Mouse (Mus musculus): Measurements from ENCODE around the gene Ccdc65. TPM values are rescaled to one million over a fixed set of nuclear protein-coding genes. Genes with fewer than 3 reads are reported as not detected.
A peak's percentile ranks its signal among the peaks of the same experiment; 100 is the strongest.

Gene Ccdc65
- total and polyA plus RNA-seq, 3 experiments: 0.11 to 0.62 (median 0.32) TPM

GRCm38 (mm10) chr15:98692171-98692715, 15.8 kb upstream of the Ccdc65 start:
- DNase-seq: peak; percentile 61

- peak; percentile 33 for DNase-seq
These were observed 12.3 kb upstream of the Ccdc65 start for GRCm38 (mm10) chr15:98695726-98696125.

GRCm38 (mm10) chr15:98696216-98696615, 11.8 kb upstream of the Ccdc65 start:
- no peak for DNase-seq

GRCm38 (mm10) chr15:98699190-98700105, 8.6 kb upstream of the Ccdc65 start:
- peak; percentile 88 for DNase-seq

GRCm38 (mm10) chr15:98704312-98704711, 3.7 kb upstream of the Ccdc65 start:
- DNase-seq: no peak

GRCm38 (mm10) chr15:98710442-98710841, 2.4 kb downstream of the Ccdc65 start:
- peak; percentile 63 for DNase-seq

- DNase-seq: peak; percentile 30
These were observed 6.2 kb downstream of the Ccdc65 start for GRCm38 (mm10) chr15:98714230-98714652.

GRCm38 (mm10) chr15:98717301-98717700, 9.3 kb downstream of the Ccdc65 start:
- DNase-seq: no peak

GRCm38 (mm10) chr15:98722191-98722590, 14.2 kb downstream of the Ccdc65 start:
- DNase-seq: no peak

- DNase-seq: no peak
These were observed 14.8 kb downstream of the Ccdc65 start for GRCm38 (mm10) chr15:98722854-98723253.

- no peak for DNase-seq
These were observed 16.4 kb downstream of the Ccdc65 start for GRCm38 (mm10) chr15:98724441-98724840.

- DNase-seq: no peak
These were observed 18.1 kb downstream of the Ccdc65 start for GRCm38 (mm10) chr15:98726079-98726478.

GRCm38 (mm10) chr15:98726746-98727145, 18.7 kb downstream of the Ccdc65 start:
- no peak for DNase-seq

- DNase-seq: peak; percentile 85
These were observed 19.7 kb downstream of the Ccdc65 start, which contains the start of gene Fkbp11 for GRCm38 (mm10) chr15:98727443-98728321. Gene Fkbp11 (minus strand): TSS chr15:98728198.

- no peak for DNase-seq
These were observed 20.4 kb downstream of the Ccdc65 start for GRCm38 (mm10) chr15:98728366-98728765.

GRCm38 (mm10) chr15:98729791-98730545, 22.0 kb downstream of the Ccdc65 start:
- DNase-seq: no peak

- DNase-seq: no peak
These were observed 22.8 kb downstream of the Ccdc65 start for GRCm38 (mm10) chr15:98730790-98731189.

- DNase-seq: no peak
These were observed 24.1 kb downstream of the Ccdc65 start for GRCm38 (mm10) chr15:98732006-98732531.

GRCm38 (mm10) chr15:98733370-98733769, 25.4 kb downstream of the Ccdc65 start:
- no peak for DNase-seq

GRCm38 (mm10) chr15:98733976-98734566, 26.1 kb downstream of the Ccdc65 start:
- DNase-seq: no peak

- peak; percentile 14 for DNase-seq
These were observed 28.5 kb downstream of the Ccdc65 start for GRCm38 (mm10) chr15:98736521-98736920.

Data from adrenal gland, adult 2 months (tissue).